Comparison of ENCODE assay signal across 20 mouse cellular contexts in genomic region chr11:74737861-74738260, GRCm38 (mm10).
"Had no signal": no experiment of that assay in that cellular context is flagged by ENCODE, and none has a peak within 500 bp of the region (broad histone marks: within the 10 kb centered on the region; RNA-seq: fewer than 3 reads in every experiment).

No protein-coding gene starts in this region.

- H3K27me3 ChIP-seq: midbrain, embryonic 12.5 days; neural tube, embryonic 13.5 days; neural tube, embryonic 15.5 days; stomach, embryonic 15.5 days had no signal

- H3K9me3 ChIP-seq: midbrain, embryonic 10.5 days; midbrain, embryonic 12.5 days; neural tube, embryonic 13.5 days; neural tube, embryonic 15.5 days; stomach, embryonic 15.5 days had no signal

- H3K36me3 ChIP-seq: midbrain, embryonic 10.5 days; midbrain, embryonic 12.5 days; neural tube, embryonic 13.5 days; neural tube, embryonic 15.5 days; stomach, embryonic 15.5 days had no signal

- H3K4me2 ChIP-seq: lung, embryonic 14.5 days; midbrain, embryonic 12.5 days; neural tube, embryonic 13.5 days; neural tube, embryonic 15.5 days; stomach, embryonic 15.5 days had no signal

- H3K9ac ChIP-seq: lung, embryonic 14.5 days; midbrain, embryonic 12.5 days; neural tube, embryonic 13.5 days; neural tube, embryonic 15.5 days; stomach, embryonic 15.5 days had no signal

- DNase-seq: lung, embryonic 14.5 days; lung, postnatal 10 days; lung, postnatal 4 days; midbrain, embryonic 14.5 days; retina, postnatal 1 day; right cerebral cortex, adult 18-20 months; right cerebral cortex, postnatal 25 days; right cerebral cortex, postnatal 4 days; spleen, adult 18-20 months; thymus, adult 2 months; thymus, postnatal 25 days; thymus, postnatal 4 days had no signal

- H3K4me3 ChIP-seq: midbrain, embryonic 10.5 days; midbrain, embryonic 12.5 days; myocyte; neural tube, embryonic 13.5 days; neural tube, embryonic 15.5 days; stomach, embryonic 15.5 days had no signal

- ATAC-seq: midbrain, embryonic 16.5 days had no signal

- H3K27ac ChIP-seq: midbrain, embryonic 10.5 days; midbrain, embryonic 12.5 days; neural tube, embryonic 13.5 days; neural tube, embryonic 15.5 days; stomach, embryonic 15.5 days; stomach, postnatal 0 days had no signal

- H3K4me1 ChIP-seq: stomach, embryonic 15.5 days had no signal
